Mouse (Mus musculus) heart, adult 2 months (tissue): ENCODE measurements around the gene Ylpm1.

Experiments
- CTCF ChIP-seq: fragments of 200-600 bp; IDR thresholded peaks from 2 replicates; pipeline ENCODE4 v1.8.1; 2022; ENCODE audit warnings: antibody characterized with exemption, mild to moderate bottlenecking, moderate library complexity
- EP300 ChIP-seq: fragments of 200-500 bp; IDR thresholded peaks from 2 replicates; pipeline ENCODE4 v1.6.1; 2011; ENCODE audit warnings: low read depth, low read length, control low read depth; ENCODE audit not compliant: insufficient read depth
- POLR2A ChIP-seq: fragments of 200-500 bp; IDR thresholded peaks from 2 replicates; pipeline ENCODE4 v1.6.1; 2011; ENCODE audit warnings: mild to moderate bottlenecking, low read depth, low read length, control low read depth; ENCODE audit not compliant: insufficient read depth

GRCm38 (mm10) chr12:84979264-84979862 is 16.8 kb upstream of the Ylpm1 start:
- TF ChIP-seq CTCF (no peak), POLR2A (no peak), EP300 (no peak)
